Mouse (Mus musculus) adrenal gland, adult 18-20 months (tissue): ENCODE measurements around the gene Rnf166. TPM values are rescaled to one million over a fixed set of nuclear protein-coding genes. Genes with fewer than 3 reads are reported as not detected.

ENCODE experiments used
- DNase-seq, 2 experiments: peaks; one replicate each; pipeline ENCODE4 v3.0.0; 2021 to 2022; ENCODE audit warnings: low spot score in 2 of 2
- total RNA-seq, 2 experiments: library from RNA; stranded (reverse); gene quantifications; 1 replicate in 1 of 2; 2 replicates in 1 of 2; pipeline ENCODE4 v1.2.3; 2021

Gene Rnf166
- total RNA-seq, 2 experiments from 2014 or later, result 39.1 to 66.6 TPM

GRCm38 (mm10) chr8:122442356-122442755, 33.5 kb downstream of the Rnf166 start:
- DNase-seq, result no peak

GRCm38 (mm10) chr8:122441326-122441725, 34.5 kb downstream of the Rnf166 start:
- no peak for DNase-seq

- no peak for DNase-seq
These were observed 36.5 kb downstream of the Rnf166 start for GRCm38 (mm10) chr8:122439336-122439735.

GRCm38 (mm10) chr8:122437708-122438331, 38.0 kb downstream of the Rnf166 start:
- DNase-seq, result no peak

GRCm38 (mm10) chr8:122436586-122437125, 39.2 kb downstream of the Rnf166 start:
- no peak for DNase-seq

GRCm38 (mm10) chr8:122436146-122436545, 39.7 kb downstream of the Rnf166 start:
- DNase-seq, result no peak

GRCm38 (mm10) chr8:122435375-122435774, 40.5 kb downstream of the Rnf166 start:
- DNase-seq, result no peak

- no peak for DNase-seq
These were observed 42.5 kb downstream of the Rnf166 start for GRCm38 (mm10) chr8:122433269-122433905.

- peak; percentile 48 to 67 for DNase-seq
These were observed 43.2 kb downstream of the Rnf166 start, which contains the start of gene Cyba for GRCm38 (mm10) chr8:122432443-122433268. Gene Cyba (minus strand): TSS chr8:122432930.

- DNase-seq, result no peak
These were observed 44.0 kb downstream of the Rnf166 start for GRCm38 (mm10) chr8:122431694-122432442.

- no peak for DNase-seq
These were observed 45.2 kb downstream of the Rnf166 start for GRCm38 (mm10) chr8:122430646-122431045.

- DNase-seq, result no peak
These were observed 45.7 kb downstream of the Rnf166 start for GRCm38 (mm10) chr8:122430058-122430636.

- DNase-seq, result no peak
These were observed 47.7 kb downstream of the Rnf166 start for GRCm38 (mm10) chr8:122428163-122428562.

GRCm38 (mm10) chr8:122427607-122428006, 48.3 kb downstream of the Rnf166 start:
- DNase-seq, result no peak

GRCm38 (mm10) chr8:122426145-122426544, 49.7 kb downstream of the Rnf166 start:
- no peak for DNase-seq

GRCm38 (mm10) chr8:122423659-122424058, 52.2 kb downstream of the Rnf166 start:
- peak in 1 of 2 experiments; percentile 21 for DNase-seq

GRCm38 (mm10) chr8:122423217-122423616, 52.6 kb downstream of the Rnf166 start:
- peak in 1 of 2 experiments; percentile 15 for DNase-seq

GRCm38 (mm10) chr8:122421376-122422070, 54.3 kb downstream of the Rnf166 start, which contains the start of gene Il17c:
Gene Il17c (plus strand): TSS chr8:122422020.
- no peak for DNase-seq

- no peak for DNase-seq
These were observed 55.8 kb downstream of the Rnf166 start for GRCm38 (mm10) chr8:122419881-122420555.
